Mouse (Mus musculus) heart, adult 18-20 months (tissue): ENCODE measurements at regions not wholly inside any gene's neighbourhood (a gene's known extent, or its start where the extent isn't known, plus 50 kb on each side); places are given as distances from the start of the nearest gene placed in this dataset.
A peak's percentile ranks its signal among the peaks of the same experiment; 100 is the strongest.

Experiments used
- DNase-seq, 2 experiments: peaks; one replicate each; pipeline ENCODE4 v3.0.0; 2021 to 2022; ENCODE audit warnings: mixed read lengths in 1 of 2

- DNase-seq = peak; percentile 73 to 84
Measured at GRCm38 (mm10) chr8:126659691-126660657, 66.2 kb upstream of the Irf2bp2 start.

- DNase-seq = no peak
Measured at GRCm38 (mm10) chr8:126657546-126657945, 63.8 kb upstream of the Irf2bp2 start.

GRCm38 (mm10) chr8:126656554-126657260, 62.9 kb upstream of the Irf2bp2 start:
- no peak for DNase-seq

- DNase-seq = no peak
Measured at GRCm38 (mm10) chr8:126655565-126655964, 61.8 kb upstream of the Irf2bp2 start.

GRCm38 (mm10) chr8:126654353-126654752, 60.6 kb upstream of the Irf2bp2 start:
- DNase-seq = no peak

- no peak for DNase-seq
Measured at GRCm38 (mm10) chr8:126652151-126652550, 58.4 kb upstream of the Irf2bp2 start.

- no peak for DNase-seq
Measured at GRCm38 (mm10) chr8:126650945-126651344, 57.2 kb upstream of the Irf2bp2 start.

GRCm38 (mm10) chr8:126649305-126649704, 55.5 kb upstream of the Irf2bp2 start:
- DNase-seq = no peak

- no peak for DNase-seq
Measured at GRCm38 (mm10) chr8:126647350-126647749, 53.6 kb upstream of the Irf2bp2 start.

- DNase-seq = no peak
Measured at GRCm38 (mm10) chr8:126646604-126647311, 53.0 kb upstream of the Irf2bp2 start.

GRCm38 (mm10) chr8:126644179-126644578, 50.4 kb upstream of the Irf2bp2 start:
- DNase-seq = no peak
